Mouse (Mus musculus): ENCODE measurements at regions not wholly inside any gene's neighbourhood (a gene's known extent, or its start where the extent isn't known, plus 50 kb on each side); places are given as distances from the start of the nearest gene placed in this dataset.

- TF ChIP-seq CTCF (IDR thresholded peaks at IDR 0.05; ENCODE audit: control insufficient read depth, insufficient read depth, insufficient read length) = peak; percentile 44
- no peak for TF ChIP-seq MYOG (IDR thresholded peaks at IDR 0.05; ENCODE audit: control insufficient read depth, extremely low read depth, insufficient read length)
- TF ChIP-seq CEBPB (IDR thresholded peaks at IDR 0.05; ENCODE audit: low read depth) = no peak
- TF ChIP-seq USF1 (IDR thresholded peaks at IDR 0.05; ENCODE audit: low read depth) = no peak
- no peak for TF ChIP-seq MAX (IDR thresholded peaks at IDR 0.05)
- no peak for TF ChIP-seq MYOD1 (IDR thresholded peaks at IDR 0.05; ENCODE audit: control insufficient read depth, insufficient read length, low read depth)
Observed at GRCm38 (mm10) chr2:10785156-10785555, 386.8 kb upstream of the Prkcq start.

All from C2C12 (cell line).